Mouse (Mus musculus): ENCODE data around the gene Chd1l. TPM values are rescaled to one million over a fixed set of nuclear protein-coding genes. Genes with fewer than 3 reads are reported as not detected.

Chd1l gene
- polyA plus RNA-seq, 1 experiment from 2014 or later: 21.5 TPM

- Histone ChIP-seq H3K36me3 (replicated peaks; ENCODE audit: control insufficient read depth, insufficient read depth, low read depth, low read length) (no peaks in the 10 kb centered on the region), H3K4me2 (ENCODE audit: low read depth, low read length) (no peak overlapping the region), H3K4me1 (ENCODE audit: control insufficient read depth, insufficient read depth, low read length) (no peaks in the 10 kb centered on the region), H3K4me3 (ENCODE audit: low read depth, low read length) (no peak overlapping the region), H3K9ac (replicated peaks; ENCODE audit: low read length) (no peak overlapping the region), H3K27me3 (ENCODE audit: control insufficient read depth, insufficient read depth, low read length) (no peaks in the 10 kb centered on the region), H3K27ac (replicated peaks; ENCODE audit: low read depth, low read length) (no peak overlapping the region), H3K9me3 (replicated peaks; ENCODE audit: control insufficient read depth, low read length) (no peaks in the 10 kb centered on the region)
- 81% methylated on average over 6 of the region's 6 CpGs for WGBS
- ATAC-seq (replicated peaks; ENCODE audit: insufficient number of reproducible peaks, low FRiP score, low TSS enrichment, low read depth): no peak
- no peak for DNase-seq (ENCODE audit: low spot score)
These were observed 39.5 kb upstream of the Chd1l start for GRCm38 (mm10) chr3:97649469-97649868.

DNA sequence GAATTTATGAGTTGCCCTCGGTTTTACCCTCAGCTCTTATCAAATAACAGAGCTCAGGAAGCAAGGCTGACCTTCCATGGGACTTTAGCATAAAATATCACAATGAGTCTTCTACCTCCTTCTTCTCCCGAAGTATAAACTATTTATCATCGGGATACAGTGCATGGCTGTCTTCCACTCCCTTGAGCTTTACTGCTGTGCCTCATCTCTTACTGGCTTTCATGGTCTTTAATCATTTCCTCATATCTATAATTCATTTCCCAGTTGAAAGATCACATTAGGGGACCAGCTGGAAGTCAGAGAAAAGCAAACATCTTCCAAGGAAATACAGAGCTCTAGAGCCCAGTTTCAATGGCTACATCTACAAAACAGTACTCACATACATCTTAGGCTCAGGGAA lies 39.0 kb upstream of the Chd1l start:
- no peak overlapping the region for H3K4me2 ChIP-seq (ENCODE audit: low read depth, low read length)
- H3K27me3 ChIP-seq (ENCODE audit: control insufficient read depth, insufficient read depth, low read length): no peaks in the 10 kb centered on the region
- no peak overlapping the region for H3K4me3 ChIP-seq (ENCODE audit: low read depth, low read length)
- ATAC-seq (replicated peaks; ENCODE audit: insufficient number of reproducible peaks, low FRiP score, low TSS enrichment, low read depth) (no peak), DNase-seq (ENCODE audit: low spot score) (no peak)
- no peak overlapping the region for H3K27ac ChIP-seq (replicated peaks; ENCODE audit: low read depth, low read length)
- no peaks in the 10 kb centered on the region for H3K36me3 ChIP-seq (replicated peaks; ENCODE audit: control insufficient read depth, insufficient read depth, low read depth, low read length)
- H3K4me1 ChIP-seq (ENCODE audit: control insufficient read depth, insufficient read depth, low read length): no peaks in the 10 kb centered on the region
- WGBS: 77% methylated on average over 3 of the region's 3 CpGs
- no peak overlapping the region for H3K9ac ChIP-seq (replicated peaks; ENCODE audit: low read length)
- H3K9me3 ChIP-seq (replicated peaks; ENCODE audit: control insufficient read depth, low read length): no peaks in the 10 kb centered on the region

GRCm38 (mm10) chr3:97648518-97648917 lies 38.5 kb upstream of the Chd1l start:
- H3K4me3 ChIP-seq (ENCODE audit: low read depth, low read length): no peak overlapping the region
- DNase-seq (ENCODE audit: low spot score): no peak
- no peaks in the 10 kb centered on the region for H3K27me3 ChIP-seq (ENCODE audit: control insufficient read depth, insufficient read depth, low read length)
- H3K9me3 ChIP-seq (replicated peaks; ENCODE audit: control insufficient read depth, low read length): no peaks in the 10 kb centered on the region
- no peak overlapping the region for H3K9ac ChIP-seq (replicated peaks; ENCODE audit: low read length)
- H3K27ac ChIP-seq (replicated peaks; ENCODE audit: low read depth, low read length): no peak overlapping the region
- no peaks in the 10 kb centered on the region for H3K36me3 ChIP-seq (replicated peaks; ENCODE audit: control insufficient read depth, insufficient read depth, low read depth, low read length)
- H3K4me2 ChIP-seq (ENCODE audit: low read depth, low read length): no peak overlapping the region
- WGBS: 41% methylated on average over 1 of the region's 1 CpGs
- ATAC-seq (replicated peaks; ENCODE audit: insufficient number of reproducible peaks, low FRiP score, low TSS enrichment, low read depth): no peak
- H3K4me1 ChIP-seq (ENCODE audit: control insufficient read depth, insufficient read depth, low read length): no peaks in the 10 kb centered on the region

GRCm38 (mm10) chr3:97642001-97642400 lies 32.0 kb upstream of the Chd1l start:
- H3K4me2 ChIP-seq (ENCODE audit: low read depth, low read length): no peak overlapping the region
- H3K36me3 ChIP-seq (replicated peaks; ENCODE audit: control insufficient read depth, insufficient read depth, low read depth, low read length): no peaks in the 10 kb centered on the region
- ATAC-seq (replicated peaks; ENCODE audit: insufficient number of reproducible peaks, low FRiP score, low TSS enrichment, low read depth) (no peak), DNase-seq (ENCODE audit: low spot score) (no peak)
- WGBS: 86% methylated on average over 9 of the region's 9 CpGs
- H3K27me3 ChIP-seq (ENCODE audit: control insufficient read depth, insufficient read depth, low read length): no peaks in the 10 kb centered on the region
- no peak overlapping the region for H3K4me3 ChIP-seq (ENCODE audit: low read depth, low read length)
- no peak overlapping the region for H3K27ac ChIP-seq (replicated peaks; ENCODE audit: low read depth, low read length)
- H3K9me3 ChIP-seq (replicated peaks; ENCODE audit: control insufficient read depth, low read length): no peaks in the 10 kb centered on the region
- H3K4me1 ChIP-seq (ENCODE audit: control insufficient read depth, insufficient read depth, low read length): no peaks in the 10 kb centered on the region
- H3K9ac ChIP-seq (replicated peaks; ENCODE audit: low read length): no peak overlapping the region

GRCm38 (mm10) chr3:97641396-97641795 lies 31.4 kb upstream of the Chd1l start:
- DNase-seq (ENCODE audit: low spot score) (no peak), ATAC-seq (replicated peaks; ENCODE audit: insufficient number of reproducible peaks, low FRiP score, low TSS enrichment, low read depth) (no peak)
- no peak overlapping the region for H3K4me3 ChIP-seq (ENCODE audit: low read depth, low read length)
- no peak overlapping the region for H3K9ac ChIP-seq (replicated peaks; ENCODE audit: low read length)
- H3K36me3 ChIP-seq (replicated peaks; ENCODE audit: control insufficient read depth, insufficient read depth, low read depth, low read length): no peaks in the 10 kb centered on the region
- H3K9me3 ChIP-seq (replicated peaks; ENCODE audit: control insufficient read depth, low read length): no peaks in the 10 kb centered on the region
- no peak overlapping the region for H3K27ac ChIP-seq (replicated peaks; ENCODE audit: low read depth, low read length)
- H3K4me1 ChIP-seq (ENCODE audit: control insufficient read depth, insufficient read depth, low read length): no peaks in the 10 kb centered on the region
- H3K27me3 ChIP-seq (ENCODE audit: control insufficient read depth, insufficient read depth, low read length): no peaks in the 10 kb centered on the region
- 91% methylated on average over 4 of the region's 4 CpGs for WGBS
- no peak overlapping the region for H3K4me2 ChIP-seq (ENCODE audit: low read depth, low read length)

DNA sequence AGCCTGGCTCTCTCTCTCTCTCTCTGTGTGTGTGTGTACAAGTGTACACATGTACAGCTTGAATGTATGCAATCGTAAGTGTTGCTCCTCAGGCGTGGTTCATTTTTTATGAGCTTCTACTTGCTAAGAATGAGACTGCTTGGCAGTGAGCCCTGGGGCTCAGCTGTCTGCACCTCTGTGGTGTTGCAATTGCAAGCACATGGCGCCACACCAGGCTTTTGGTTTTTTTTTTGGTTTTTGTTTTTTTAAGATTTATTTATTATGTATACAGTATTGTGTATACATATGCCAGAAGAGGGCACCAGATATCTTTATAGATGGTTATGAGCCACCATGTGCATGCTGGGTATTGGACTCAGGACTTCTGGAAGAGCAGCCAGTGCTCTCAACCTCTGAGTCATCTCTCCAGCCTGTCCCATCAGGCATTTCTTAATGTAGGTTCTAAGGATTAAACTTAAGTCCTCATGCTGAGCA lies 24.3 kb upstream of the Chd1l start:
- ATAC-seq (replicated peaks; ENCODE audit: insufficient number of reproducible peaks, low FRiP score, low TSS enrichment, low read depth): no peak
- no peak overlapping the region for H3K27ac ChIP-seq (replicated peaks; ENCODE audit: low read depth, low read length)
- H3K27me3 ChIP-seq (ENCODE audit: control insufficient read depth, insufficient read depth, low read length): no peaks in the 10 kb centered on the region
- no peak overlapping the region for H3K4me3 ChIP-seq (ENCODE audit: low read depth, low read length)
- no peaks in the 10 kb centered on the region for H3K4me1 ChIP-seq (ENCODE audit: control insufficient read depth, insufficient read depth, low read length)
- no peaks in the 10 kb centered on the region for H3K9me3 ChIP-seq (replicated peaks; ENCODE audit: control insufficient read depth, low read length)
- no peak for DNase-seq (ENCODE audit: low spot score)
- no peaks in the 10 kb centered on the region for H3K36me3 ChIP-seq (replicated peaks; ENCODE audit: control insufficient read depth, insufficient read depth, low read depth, low read length)
- WGBS: 86% methylated on average over 3 of the region's 3 CpGs
- H3K9ac ChIP-seq (replicated peaks; ENCODE audit: low read length): no peak overlapping the region
- no peak overlapping the region for H3K4me2 ChIP-seq (ENCODE audit: low read depth, low read length)

- DNase-seq (ENCODE audit: low spot score) (no peak), ATAC-seq (replicated peaks; ENCODE audit: insufficient number of reproducible peaks, low FRiP score, low TSS enrichment, low read depth) (no peak)
- H3K36me3 ChIP-seq (replicated peaks; ENCODE audit: control insufficient read depth, insufficient read depth, low read depth, low read length): no peaks in the 10 kb centered on the region
- no peaks in the 10 kb centered on the region for H3K4me1 ChIP-seq (ENCODE audit: control insufficient read depth, insufficient read depth, low read length)
- H3K9me3 ChIP-seq (replicated peaks; ENCODE audit: control insufficient read depth, low read length): no peaks in the 10 kb centered on the region
- H3K4me3 ChIP-seq (ENCODE audit: low read depth, low read length): no peak overlapping the region
- no peak overlapping the region for H3K4me2 ChIP-seq (ENCODE audit: low read depth, low read length)
- no peak overlapping the region for H3K27ac ChIP-seq (replicated peaks; ENCODE audit: low read depth, low read length)
- H3K27me3 ChIP-seq (ENCODE audit: control insufficient read depth, insufficient read depth, low read length): no peaks in the 10 kb centered on the region
- H3K9ac ChIP-seq (replicated peaks; ENCODE audit: low read length): no peak overlapping the region
- 75% methylated on average over 4 of the region's 4 CpGs for whole genome bisulfite sequencing
These were observed 23.5 kb upstream of the Chd1l start for GRCm38 (mm10) chr3:97633456-97633855.

- H3K4me2 ChIP-seq (ENCODE audit: low read depth, low read length): no peak overlapping the region
- H3K36me3 ChIP-seq (replicated peaks; ENCODE audit: control insufficient read depth, insufficient read depth, low read depth, low read length): no peaks in the 10 kb centered on the region
- 88% methylated on average over 8 of the region's 8 CpGs for WGBS
- no peak overlapping the region for H3K27ac ChIP-seq (replicated peaks; ENCODE audit: low read depth, low read length)
- H3K27me3 ChIP-seq (ENCODE audit: control insufficient read depth, insufficient read depth, low read length): no peaks in the 10 kb centered on the region
- H3K4me3 ChIP-seq (ENCODE audit: low read depth, low read length): no peak overlapping the region
- ATAC-seq (replicated peaks; ENCODE audit: insufficient number of reproducible peaks, low FRiP score, low TSS enrichment, low read depth) (no peak), DNase-seq (ENCODE audit: low spot score) (no peak)
- H3K9me3 ChIP-seq (replicated peaks; ENCODE audit: control insufficient read depth, low read length): no peaks in the 10 kb centered on the region
- H3K9ac ChIP-seq (replicated peaks; ENCODE audit: low read length): no peak overlapping the region
- H3K4me1 ChIP-seq (ENCODE audit: control insufficient read depth, insufficient read depth, low read length): no peaks in the 10 kb centered on the region
These were observed 21.4 kb upstream of the Chd1l start for GRCm38 (mm10) chr3:97631258-97631860.
